Mouse (Mus musculus) heart, embryonic 14.5 days (tissue): ENCODE data around the gene Syne3. TPM values are rescaled to one million over a fixed set of nuclear protein-coding genes. Genes with fewer than 3 reads are reported as not detected.

Source experiments
- ATAC-seq: fragments of 200-750 bp; cut with Nextera tagmentation; 2 replicates; pipeline ENCODE4 v1.8.0; 2017; ENCODE audit warnings: low read depth, moderate TSS enrichment; ENCODE audit not compliant: insufficient number of reproducible peaks, insufficient read depth, low FRiP score
- H3K27ac ChIP-seq, 2 experiments: fragments of 200-500 bp in 1 of 2; fragments of 300-500 bp in 1 of 2; sonication (generic) in 1 of 2; replicated peaks in 1 of 2; 2 replicates each; pipeline ENCODE4 v1.5.1; 2012 to 2014; ENCODE audit warnings: low read depth in 2 of 2, low read length in 2 of 2, control low read depth in 1 of 2, mild to moderate bottlenecking in 1 of 2, mixed read lengths in 1 of 2; ENCODE audit not compliant: control insufficient read depth in 1 of 2, insufficient read depth in 1 of 2
- H3K27me3 ChIP-seq: fragments of 300-500 bp; sonication (generic); 2 replicates; pipeline ENCODE4 v1.6.1; 2014; ENCODE audit warnings: mild to moderate bottlenecking, low read length, control low read depth; ENCODE audit not compliant: control insufficient read depth, insufficient read depth
- H3K36me3 ChIP-seq: fragments of 300-500 bp; sonication (generic); 2 replicates; pipeline ENCODE4 v1.6.1; 2014; ENCODE audit warnings: mild to moderate bottlenecking, control low read depth, low read length, mixed read lengths; ENCODE audit not compliant: control insufficient read depth, insufficient read depth
- H3K4me1 ChIP-seq, 2 experiments: fragments of 200-500 bp in 1 of 2; fragments of 300-500 bp in 1 of 2; sonication (generic) in 1 of 2; 2 replicates each; pipeline ENCODE4 v1.6.1; 2012 to 2014; ENCODE audit warnings: low read length in 2 of 2, control low read depth in 1 of 2, mixed read lengths in 1 of 2; ENCODE audit not compliant: control insufficient read depth in 2 of 2, insufficient read depth in 2 of 2
- H3K4me2 ChIP-seq: fragments of 300-500 bp; sonication (generic); 2 replicates; pipeline ENCODE4 v1.6.1; 2014; ENCODE audit warnings: mild to moderate bottlenecking, low read length
- H3K4me3 ChIP-seq, 2 experiments: fragments of 200-500 bp in 1 of 2; fragments of 300-500 bp in 1 of 2; sonication (generic) in 1 of 2; 2 replicates each; pipeline ENCODE4 v1.5.1; 2012 to 2014; ENCODE audit warnings: low read length in 2 of 2, mild to moderate bottlenecking in 2 of 2, control low read depth in 1 of 2, low read depth in 1 of 2, moderate library complexity in 1 of 2; ENCODE audit not compliant: control insufficient read depth in 1 of 2, insufficient read depth in 1 of 2
- H3K9ac ChIP-seq: fragments of 300-500 bp; sonication (generic); 2 replicates; pipeline ENCODE4 v1.6.1; 2014; ENCODE audit warnings: mild to moderate bottlenecking, low read length
- H3K9me3 ChIP-seq: fragments of 300-500 bp; sonication (generic); 2 replicates; pipeline ENCODE4 v1.6.1; 2016; ENCODE audit warnings: low read length, control low read depth; ENCODE audit not compliant: control insufficient read depth
- WGBS: fragments of 180-500 bp; shearing (Covaris S2); extraction: QIAGEN DNeasy Blood & Tissue Kit; methylation state at CpG from one replicate; pipeline ENCODE4 v1.1.7; 2014; 5-methylcytosine and 5-hydroxymethylcytosine counted together
- polyA plus RNA-seq: library from polyadenylated mRNA; unstranded; fragments of >200 nt; fragmentation: Nextera tagmentation; extraction: Ambion mirVana; gene quantifications from 2 replicates; pipeline ENCODE4 v1.2.1, GENCODE M21; 2014

Gene Syne3
- polyA plus RNA-seq, 1 experiment from 2014 or later = 0.93 TPM

- H3K9ac ChIP-seq = no peak overlapping the region
- H3K4me2 ChIP-seq = no peak overlapping the region
- H3K36me3 ChIP-seq = no peaks in the 10 kb centered on the region
- peaks cover 4 to 9% of the 10 kb centered on the region in 2 experiments; a peak in 3 of 4 replicates for H3K4me1 ChIP-seq
- H3K27ac ChIP-seq = no peak overlapping the region
- H3K9me3 ChIP-seq = no peaks in the 10 kb centered on the region
- 74% methylated on average over 10 of the region's 10 CpGs for WGBS
- no peak overlapping the region for H3K4me3 ChIP-seq
- no peaks in the 10 kb centered on the region; the same call in 1 of the 2 replicates for H3K27me3 ChIP-seq
- ATAC-seq = no peak
Observed at GRCm38 (mm10) chr12:104997641-104998293, 11.8 kb downstream of the Syne3 start.

DNA sequence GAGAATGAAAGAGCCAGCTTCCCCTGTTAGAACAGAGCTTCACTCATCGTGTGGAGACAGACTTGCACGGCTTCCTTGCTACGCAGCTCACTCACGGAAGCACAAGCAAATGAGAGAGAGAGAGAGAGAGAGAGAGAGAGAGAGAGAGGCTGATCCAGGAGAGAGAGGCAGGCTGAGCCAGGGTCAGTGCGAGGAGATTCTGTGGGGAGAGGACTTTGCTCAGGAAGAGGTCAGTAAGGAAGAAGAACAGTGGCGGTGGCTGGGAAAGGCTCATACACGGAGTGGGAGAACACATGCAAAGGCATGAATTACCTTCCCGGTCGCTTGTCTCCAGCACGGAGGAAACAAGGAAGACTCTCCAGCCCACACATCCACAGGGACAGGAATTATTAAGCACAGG lies 12.4 kb downstream of the Syne3 start:
- no peak overlapping the region for H3K4me3 ChIP-seq

DNA sequence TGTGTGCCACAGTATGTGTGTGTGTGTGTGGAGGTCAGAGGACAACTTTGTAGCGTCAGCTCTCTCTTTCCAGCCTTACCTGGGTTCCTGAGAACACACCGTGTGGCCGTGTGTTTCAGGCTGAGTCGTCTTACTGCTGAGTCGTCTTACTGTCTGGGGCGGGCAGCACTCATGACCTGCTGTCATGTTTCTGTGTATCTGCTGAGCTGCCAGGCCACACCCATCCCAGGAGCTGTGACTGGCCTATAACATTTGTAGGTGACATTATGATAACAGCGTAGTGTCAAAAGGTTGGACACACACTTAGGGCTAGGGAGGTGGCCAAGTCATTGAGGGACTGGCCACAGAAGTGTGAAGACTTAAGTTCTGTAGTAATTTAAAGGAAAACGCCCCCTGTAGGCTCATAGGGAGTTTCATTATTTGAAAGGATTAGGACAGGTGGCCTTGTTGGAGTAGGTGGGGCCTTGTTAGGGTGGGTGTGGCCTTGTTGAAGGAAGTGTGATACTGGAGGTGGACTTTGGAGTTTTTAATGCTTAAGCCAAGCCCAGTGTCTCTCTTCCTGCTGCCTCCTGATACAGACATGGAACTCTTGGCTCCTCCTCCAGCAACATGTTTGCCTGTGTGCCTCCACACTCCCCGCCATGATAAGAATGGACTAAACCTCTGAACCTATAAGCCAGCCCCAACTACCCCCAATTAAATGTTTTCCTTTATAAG lies 13.4 kb downstream of the Syne3 start:
- Histone ChIP-seq H3K27ac (no peak overlapping the region), H3K4me1 (peaks cover 4 to 8% of the 10 kb centered on the region in 2 experiments; a peak in 3 of 4 replicates), H3K4me3 (no peak overlapping the region), H3K27me3 (no peaks in the 10 kb centered on the region), H3K9me3 (no peaks in the 10 kb centered on the region), H3K36me3 (no peaks in the 10 kb centered on the region), H3K9ac (no peak overlapping the region), H3K4me2 (no peak overlapping the region)
- ATAC-seq = no peak
- 77% methylated on average over 9 of the region's 9 CpGs for WGBS

More for the DNA sequence above, 12.4 kb downstream of the Syne3 start:
- no peaks in the 10 kb centered on the region for H3K36me3 ChIP-seq
- ATAC-seq = no peak
- 72% methylated on average over 10 of the region's 10 CpGs for WGBS
- no peak overlapping the region for H3K27ac ChIP-seq
- H3K4me1 ChIP-seq = peaks cover 4 to 9% of the 10 kb centered on the region in 2 experiments; a peak in 3 of 4 replicates
- H3K9me3 ChIP-seq = no peaks in the 10 kb centered on the region
- no peaks in the 10 kb centered on the region for H3K27me3 ChIP-seq
- H3K9ac ChIP-seq = no peak overlapping the region
- no peak overlapping the region for H3K4me2 ChIP-seq

- 82% methylated on average over 12 of the region's 12 CpGs for whole genome bisulfite sequencing
- ATAC-seq = no peak
- Histone ChIP-seq H3K4me2 (no peak overlapping the region), H3K27ac (no peak overlapping the region), H3K27me3 (no peaks in the 10 kb centered on the region), H3K4me1 (0 out of 4 replicates have a peak, but pooled peaks cover 0 to 2% of the 10 kb centered on the region in 2 experiments), H3K36me3 (no peaks in the 10 kb centered on the region), H3K9me3 (no peaks in the 10 kb centered on the region), H3K9ac (no peak overlapping the region), H3K4me3 (no peak overlapping the region)
Observed at GRCm38 (mm10) chr12:104995259-104995876, 14.2 kb downstream of the Syne3 start.

DNA sequence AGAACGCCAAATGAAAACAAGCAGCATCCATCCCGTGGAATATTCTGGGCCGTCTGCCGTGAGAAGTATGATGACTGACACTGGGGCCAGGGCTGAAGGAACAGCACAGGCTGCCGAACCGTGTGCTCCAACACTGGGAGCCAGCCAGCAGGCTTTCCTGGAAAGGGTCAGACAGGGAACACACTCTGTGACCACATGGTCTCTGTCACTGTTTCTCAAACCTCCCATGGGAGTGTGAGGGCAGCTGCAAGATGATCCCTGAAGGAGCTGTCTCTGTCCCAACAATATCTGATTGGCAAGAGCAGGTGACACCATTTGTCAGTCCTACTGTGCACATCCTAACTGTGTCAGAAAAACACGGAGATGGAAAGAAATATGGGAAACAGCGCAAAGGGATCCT lies 16.8 kb downstream of the Syne3 start:
- no peaks in the 10 kb centered on the region for H3K27me3 ChIP-seq
- H3K4me3 ChIP-seq = no peak overlapping the region
- 69% methylated on average over 8 of the region's 8 CpGs for WGBS
- 0 out of 4 replicates have a peak, but pooled peaks cover 0 to 2% of the 10 kb centered on the region in 2 experiments for H3K4me1 ChIP-seq
- no peak for ATAC-seq
- H3K9me3 ChIP-seq = no peaks in the 10 kb centered on the region
- no peak overlapping the region for H3K9ac ChIP-seq
- H3K27ac ChIP-seq = no peak overlapping the region
- H3K4me2 ChIP-seq = no peak overlapping the region
- no peaks in the 10 kb centered on the region for H3K36me3 ChIP-seq

DNA sequence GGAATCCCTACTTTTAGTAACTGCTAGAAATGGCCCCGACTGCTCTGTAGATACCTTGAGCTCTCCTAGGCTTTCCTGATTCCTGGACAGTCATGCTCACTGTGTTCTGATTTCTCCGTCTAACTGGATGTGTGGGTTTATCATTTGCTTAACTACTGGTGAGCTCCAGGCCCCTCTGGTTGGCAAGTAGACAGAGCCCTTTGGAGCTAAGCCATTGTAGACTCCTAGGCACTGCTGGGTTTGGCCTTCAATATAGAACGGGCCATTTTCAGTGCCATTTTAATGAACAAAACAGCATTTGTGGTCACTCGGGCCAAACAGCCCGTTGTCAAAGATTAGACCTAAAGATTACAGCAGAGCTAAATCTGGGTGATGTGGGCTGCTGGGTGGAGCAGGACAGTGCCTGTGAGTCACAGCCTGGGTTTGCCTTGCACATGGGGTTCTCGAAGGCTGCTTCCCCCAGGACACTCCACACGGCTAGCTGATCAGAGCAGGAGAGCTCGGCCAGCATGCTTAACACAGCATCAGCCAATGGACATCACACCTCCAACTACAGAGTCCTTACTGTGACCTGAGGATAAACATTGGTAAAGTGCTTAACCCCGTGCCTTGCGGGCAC lies 17.4 kb downstream of the Syne3 start:
- Histone ChIP-seq H3K27ac (no peak overlapping the region), H3K9ac (no peak overlapping the region), H3K27me3 (no peaks in the 10 kb centered on the region), H3K4me3 (no peak overlapping the region), H3K4me2 (no peak overlapping the region), H3K4me1 (0 out of 4 replicates have a peak, but pooled peaks cover 0 to 2% of the 10 kb centered on the region in 2 experiments), H3K36me3 (no peaks in the 10 kb centered on the region), H3K9me3 (no peaks in the 10 kb centered on the region)
- no peak for ATAC-seq
- 73% methylated on average over 10 of the region's 10 CpGs for WGBS

- ATAC-seq = no peak
- H3K4me3 ChIP-seq = no peak overlapping the region
Observed at GRCm38 (mm10) chr12:104990741-104991454, 18.7 kb downstream of the Syne3 start.

More at GRCm38 (mm10) chr12:104990741-104991454, 18.7 kb downstream of the Syne3 start:
- H3K4me1 ChIP-seq = 0 out of 4 replicates have a peak, but pooled peaks cover 2 to 7% of the 10 kb centered on the region in 2 experiments
- no peaks in the 10 kb centered on the region for H3K9me3 ChIP-seq
- H3K27me3 ChIP-seq = no peaks in the 10 kb centered on the region
- 78% methylated on average over 13 of the region's 13 CpGs for WGBS
- H3K36me3 ChIP-seq = no peaks in the 10 kb centered on the region
- H3K9ac ChIP-seq = no peak overlapping the region
- no peak overlapping the region for H3K27ac ChIP-seq
- H3K4me2 ChIP-seq = no peak overlapping the region
